20 mouse cellular contexts compared by ENCODE assay signal in genomic region chr6:148387990-148388389, GRCm38 (mm10). TPM values are rescaled to one million over a fixed set of nuclear protein-coding genes. Genes with fewer than 3 reads are reported as not detected.
DNase-seq lines count a peak whose midpoint lies in the region; ATAC-seq and TF ChIP-seq lines count a peak whose summit lies in the region.
"Had no signal": no experiment of that assay in that cellular context is flagged by ENCODE, and none has a peak within 500 bp of the region (broad histone marks: within the 10 kb centered on the region; RNA-seq: fewer than 3 reads in every experiment).

No protein-coding gene starts in this region.

- intact Hi-C loops in heart, adult 2 months (cut with DNase I): no loop called here

- no peak overlapping the region for H3K4me2 ChIP-seq in heart, embryonic 11.5 days
- H3K4me2 ChIP-seq in kidney, embryonic 16.5 days (replicated peaks; ENCODE audit: low read depth, low read length): no peak overlapping the region
- H3K4me2 ChIP-seq in lung, embryonic 16.5 days (ENCODE audit: low read depth, low read length): no peak overlapping the region
- H3K4me2 ChIP-seq: embryonic facial prominence, embryonic 12.5 days; forebrain, embryonic 15.5 days; heart, embryonic 15.5 days; hindbrain, embryonic 13.5 days had no signal

- no peak overlapping the region for H3K9ac ChIP-seq in heart, adult 2 months (ENCODE audit: low read depth, low read length)
- no peak overlapping the region for H3K9ac ChIP-seq in heart, embryonic 11.5 days (ENCODE audit: low read depth, low read length)
- H3K9ac ChIP-seq in kidney, embryonic 16.5 days (replicated peaks; ENCODE audit: low read length): no peak overlapping the region
- no peak overlapping the region for H3K9ac ChIP-seq in lung, embryonic 16.5 days (ENCODE audit: low read length)
- H3K9ac ChIP-seq: embryonic facial prominence, embryonic 12.5 days; forebrain, embryonic 15.5 days; heart, embryonic 15.5 days; hindbrain, embryonic 13.5 days had no signal

- 68% methylated on average over 1 of the region's 1 CpGs for WGBS in heart, adult 2 months
- 64% methylated on average over 1 of the region's 1 CpGs for WGBS in heart, embryonic 11.5 days (ENCODE audit: insufficient replicate concordance)
- WGBS in kidney, embryonic 16.5 days: 54% methylated on average over 1 of the region's 1 CpGs
- WGBS in kidney, adult 2 months: 70% methylated on average over 1 of the region's 1 CpGs
- WGBS in lung, embryonic 16.5 days: 32% methylated on average over 1 of the region's 1 CpGs

- no peak overlapping the region for H3K4me3 ChIP-seq in heart, adult 2 months
- no peak overlapping the region for H3K4me3 ChIP-seq in heart, embryonic 11.5 days (ENCODE audit: low read depth, low read length)
- no peak overlapping the region for H3K4me3 ChIP-seq in kidney, embryonic 16.5 days (ENCODE audit: low read length)
- H3K4me3 ChIP-seq in kidney, adult 2 months (ENCODE audit: insufficient read depth, low read depth, low read length): no peak overlapping the region
- H3K4me3 ChIP-seq in lung, embryonic 16.5 days (ENCODE audit: low read length): no peak overlapping the region
- H3K4me3 ChIP-seq: embryonic facial prominence, embryonic 12.5 days; forebrain, embryonic 15.5 days; heart, embryonic 10.5 days; heart, embryonic 15.5 days; hindbrain, embryonic 13.5 days had no signal

- H3K4me1 ChIP-seq in heart, adult 2 months (ENCODE audit: control insufficient read depth, insufficient read depth, low read length): peaks cover 38% of the 10 kb centered on the region
- peaks cover 15% of the 10 kb centered on the region for H3K4me1 ChIP-seq in heart, embryonic 11.5 days (ENCODE audit: control insufficient read depth, insufficient read depth, low read length)
- peaks cover 23% of the 10 kb centered on the region for H3K4me1 ChIP-seq in kidney, embryonic 16.5 days (ENCODE audit: insufficient read depth, low read length)
- H3K4me1 ChIP-seq in kidney, adult 2 months (ENCODE audit: control insufficient read depth, insufficient read depth, low read length): peaks cover 6% of the 10 kb centered on the region
- peaks cover 32% of the 10 kb centered on the region for H3K4me1 ChIP-seq in lung, embryonic 16.5 days (replicated peaks; ENCODE audit: control insufficient read depth, insufficient read depth, low read length)

- H3K79me2 ChIP-seq in heart, adult 2 months (replicated peaks; ENCODE audit: control insufficient read depth, insufficient read depth, low read length): peaks cover 3% of the 10 kb centered on the region; the same call in 1 of the 2 replicates

- no peak for TF ChIP-seq CTCF in heart, adult 2 months (IDR thresholded peaks at IDR 0.05)
- TF ChIP-seq CTCF in kidney, adult 2 months (conservative IDR thresholded peaks at IDR 0.05; ENCODE audit: insufficient read depth, insufficient read length, low read depth, low read length): no peak

- H3K27me3 ChIP-seq in heart, adult 2 months (ENCODE audit: control insufficient read depth, insufficient read depth, low read length): no peaks in the 10 kb centered on the region
- no peaks in the 10 kb centered on the region for H3K27me3 ChIP-seq in heart, embryonic 11.5 days (ENCODE audit: control insufficient read depth, insufficient read depth, low read length)
- H3K27me3 ChIP-seq in kidney, embryonic 16.5 days (ENCODE audit: insufficient read depth, low read length): no peaks in the 10 kb centered on the region
- no peaks in the 10 kb centered on the region for H3K27me3 ChIP-seq in kidney, adult 2 months (replicated peaks; ENCODE audit: control insufficient read depth, insufficient read depth, low read length)
- H3K27me3 ChIP-seq in lung, embryonic 16.5 days (ENCODE audit: control insufficient read depth, insufficient read depth, low read depth, low read length): no peaks in the 10 kb centered on the region
- H3K27me3 ChIP-seq: CH12.LX; embryonic facial prominence, embryonic 12.5 days; forebrain, embryonic 15.5 days; heart, embryonic 15.5 days; hindbrain, embryonic 13.5 days had no signal

- peak in 1 of 2 experiments; percentile 15 for DNase-seq in heart, adult 2 months
- no peak for DNase-seq in kidney, adult 2 months
- DNase-seq in lung, postnatal 25 days (ENCODE audit: low spot score): no peak
- DNase-seq: adrenal gland, postnatal 14 days; cerebellum, adult 11-12 months; cerebellum, adult 9-10 months; cerebellum, postnatal 25 days; gastrocnemius, postnatal 10 days; heart, postnatal 14 days had no signal

- H3K36me3 ChIP-seq in heart, adult 2 months (ENCODE audit: control insufficient read depth, insufficient read depth, low read length): peaks cover 49% of the 10 kb centered on the region
- no peaks in the 10 kb centered on the region for H3K36me3 ChIP-seq in heart, embryonic 11.5 days (ENCODE audit: control insufficient read depth, insufficient read depth, low read length)
- H3K36me3 ChIP-seq in kidney, embryonic 16.5 days (ENCODE audit: insufficient read depth, low read length): no peaks in the 10 kb centered on the region
- H3K36me3 ChIP-seq in kidney, adult 2 months (ENCODE audit: control insufficient read depth, insufficient read depth, low read length): no peaks in the 10 kb centered on the region
- no peaks in the 10 kb centered on the region for H3K36me3 ChIP-seq in lung, embryonic 16.5 days (ENCODE audit: control insufficient read depth, insufficient read depth, low read length)
- H3K36me3 ChIP-seq: embryonic facial prominence, embryonic 12.5 days; forebrain, embryonic 15.5 days; heart, embryonic 10.5 days; heart, embryonic 15.5 days; hindbrain, embryonic 13.5 days had no signal

- no peak for TF ChIP-seq EP300 in heart, adult 2 months (IDR thresholded peaks at IDR 0.05; ENCODE audit: insufficient read depth, low read depth, low read length)

- H3K9me3 ChIP-seq in heart, embryonic 11.5 days (replicated peaks; ENCODE audit: control insufficient read depth, low read length): no peaks in the 10 kb centered on the region
- no peaks in the 10 kb centered on the region for H3K9me3 ChIP-seq in kidney, embryonic 16.5 days (ENCODE audit: low read length)
- H3K9me3 ChIP-seq in lung, embryonic 16.5 days (ENCODE audit: control insufficient read depth, low read length): no peaks in the 10 kb centered on the region
- H3K9me3 ChIP-seq: embryonic facial prominence, embryonic 12.5 days; forebrain, embryonic 15.5 days; heart, embryonic 10.5 days; heart, embryonic 15.5 days; hindbrain, embryonic 13.5 days had no signal

- ATAC-seq in heart, embryonic 11.5 days (replicated peaks; ENCODE audit: insufficient number of reproducible peaks, low FRiP score, low TSS enrichment): no peak
- no peak for ATAC-seq in kidney, embryonic 16.5 days (ENCODE audit: low FRiP score, low TSS enrichment)
- peak; percentile 51 for ATAC-seq in lung, embryonic 16.5 days (ENCODE audit: low read depth)
- ATAC-seq: activated CD4-positive, CD25-positive, alpha-beta regulatory T cell, adult 4 months; forebrain, embryonic 15.5 days; Patski had no signal

- H3K27ac ChIP-seq in heart, adult 2 months: peak overlapping the region; percentile 22
- no peak overlapping the region for H3K27ac ChIP-seq in heart, embryonic 11.5 days (ENCODE audit: low read depth, low read length)
- H3K27ac ChIP-seq in kidney, embryonic 16.5 days (ENCODE audit: low read length): peak overlapping the region; percentile 55; the same call in 1 of the 2 replicates
- no peak overlapping the region for H3K27ac ChIP-seq in kidney, adult 2 months (ENCODE audit: insufficient read depth, low read depth, low read length)
- H3K27ac ChIP-seq in lung, embryonic 16.5 days (ENCODE audit: low read length): peak overlapping the region; percentile 26
- H3K27ac ChIP-seq: embryonic facial prominence, embryonic 12.5 days; forebrain, embryonic 15.5 days; heart, embryonic 10.5 days; heart, embryonic 15.5 days; hindbrain, embryonic 13.5 days had no signal

- TF ChIP-seq POLR2A in heart, adult 2 months (IDR thresholded peaks at IDR 0.05; ENCODE audit: insufficient read depth, low read depth, low read length): no peak
- TF ChIP-seq POLR2A in kidney, adult 2 months (IDR thresholded peaks at IDR 0.05; ENCODE audit: low read depth, low read length): no peak

RNA-seq across cellular contexts. Expression of gene Tmtc1, which starts 56.2 kb away (rescaled TPM):
- total RNA-seq in heart, adult 2 months (2021): 100 to 1,000 TPM in 1 of 2 experiments, 10 to 100 TPM in 1; 89.4 to 131 TPM
- 46.3 and 86.1 TPM in 2 replicates for polyA plus RNA-seq in heart, adult 2 months (2012; rRNA removed)
- polyA plus RNA-seq in heart, embryonic 11.5 days (2014; fragmentation: Nextera tagmentation; extraction: Ambion mirVana): 1.4 and 2.7 TPM in 2 replicates
- polyA plus RNA-seq in kidney, embryonic 16.5 days (2015; fragmentation: Nextera tagmentation; extraction: Ambion mirVana): 1.4 and 1.8 TPM in 2 replicates
- polyA plus RNA-seq in kidney, adult 2 months (2012; rRNA removed): 10.6 and 11.0 TPM in 2 replicates
- polyA plus RNA-seq in lung, embryonic 16.5 days (2015; fragmentation: Nextera tagmentation; extraction: Ambion mirVana): 1.7 and 1.8 TPM in 2 replicates

Comparison
In these comparisons a context has a peak if more than half of its experiments do, and no peak if none do; other contexts are left out.
1. H3K27ac ChIP-seq: peak in heart, adult 2 months (single experiment), kidney, embryonic 16.5 days (single experiment) and lung, embryonic 16.5 days (single experiment); none in heart, embryonic 11.5 days (single experiment) and kidney, adult 2 months (single experiment).